Mouse (Mus musculus) forebrain, embryonic 11.5 days (tissue): Measurements from ENCODE around the gene Gdap1l1. TPM values are rescaled to one million over a fixed set of nuclear protein-coding genes. Genes with fewer than 3 reads are reported as not detected.
A peak's percentile ranks its signal among the peaks of the same experiment; 100 is the strongest.

Experiments used
- ATAC-seq: fragments of 200-750 bp; cut with Nextera tagmentation; replicated peaks from 2 replicates; pipeline ENCODE4 v1.8.0; 2017; ENCODE audit warnings: moderate TSS enrichment; ENCODE audit not compliant: low FRiP score
- DNase-seq: peaks from one replicate; pipeline ENCODE4 v3.0.0-alpha.2; 2017; ENCODE audit warnings: low spot score
- H3K27ac ChIP-seq: fragments of 300-500 bp; sonication (generic); 2 replicates; pipeline ENCODE4 v1.5.1; 2014; ENCODE audit warnings: low read depth, low read length
- H3K27me3 ChIP-seq: fragments of 300-500 bp; sonication (generic); 2 replicates; pipeline ENCODE4 v1.6.1; 2014; ENCODE audit warnings: mild to moderate bottlenecking, low read length, mixed read lengths; ENCODE audit not compliant: control insufficient read depth, insufficient read depth
- H3K36me3 ChIP-seq: fragments of 300-500 bp; sonication (generic); 2 replicates; pipeline ENCODE4 v1.6.1; 2014; ENCODE audit warnings: mild to moderate bottlenecking, low read length, moderate library complexity, mixed read lengths; ENCODE audit not compliant: control insufficient read depth, insufficient read depth
- H3K4me1 ChIP-seq: fragments of 300-500 bp; sonication (generic); replicated peaks from 2 replicates; pipeline ENCODE4 v1.6.1; 2014; ENCODE audit warnings: low read length, mixed read lengths; ENCODE audit not compliant: control insufficient read depth, insufficient read depth
- H3K4me2 ChIP-seq: fragments of 300-500 bp; sonication (generic); 2 replicates; pipeline ENCODE4 v1.6.1; 2014; ENCODE audit warnings: low read depth, mild to moderate bottlenecking, low read length, moderate library complexity, mixed read lengths; ENCODE audit not compliant: severe bottlenecking
- H3K4me3 ChIP-seq: fragments of 300-500 bp; sonication (generic); 2 replicates; pipeline ENCODE4 v1.5.1; 2014; ENCODE audit warnings: low read depth, low read length
- H3K9ac ChIP-seq: fragments of 300-500 bp; sonication (generic); 2 replicates; pipeline ENCODE4 v1.6.1; 2014; ENCODE audit warnings: low read length
- H3K9me3 ChIP-seq: fragments of 300-500 bp; sonication (generic); 2 replicates; pipeline ENCODE4 v1.6.1; 2016; ENCODE audit warnings: low read length, mixed read lengths; ENCODE audit not compliant: control insufficient read depth
- WGBS: fragments of 180-500 bp; shearing (Covaris S2); extraction: QIAGEN DNeasy Blood & Tissue Kit; methylation state at CpG from one replicate; pipeline ENCODE4 v1.1.7; 2014; 5-methylcytosine and 5-hydroxymethylcytosine counted together
- polyA plus RNA-seq: library from polyadenylated mRNA; unstranded; fragments of >200 nt; fragmentation: Nextera tagmentation; extraction: Ambion mirVana; gene quantifications from 2 replicates; pipeline ENCODE4 v1.2.1, GENCODE M21; 2014

The Gdap1l1 gene
- polyA plus RNA-seq, 1 experiment from 2014 or later = 28.8 TPM

- Histone ChIP-seq H3K4me3 (peak overlapping the region; percentile 80), H3K9me3 (no peaks in the 10 kb centered on the region), H3K4me1 (peaks cover 6% of the 10 kb centered on the region; the same call in 1 of the 2 replicates), H3K36me3 (peaks cover 2% of the 10 kb centered on the region; the same call in 1 of the 2 replicates), H3K27ac (no peak overlapping the region), H3K27me3 (no peaks in the 10 kb centered on the region), H3K4me2 (peak overlapping the region; percentile 83), H3K9ac (peak overlapping the region; percentile 84)
- WGBS = 6% methylated on average over 35 of the region's 36 CpGs
- ATAC-seq (peak; percentile 71; the same call in 1 of the 2 replicates), DNase-seq (no peak)
These were observed 33.6 kb downstream of the Gdap1l1 start for GRCm38 (mm10) chr2:163471710-163472465.

- Histone ChIP-seq H3K9me3 (no peaks in the 10 kb centered on the region), H3K27ac (no peak within 1 kb of the TSS), H3K27me3 (no peaks in the 10 kb centered on the region), H3K4me1 (peaks cover 6% of the 10 kb centered on the region; the same call in 1 of the 2 replicates), H3K4me2 (peak within 1 kb of the TSS; percentile 83), H3K4me3 (peak within 1 kb of the TSS; percentile 80), H3K9ac (peak within 1 kb of the TSS; percentile 84), H3K36me3 (peaks cover 2% of the 10 kb centered on the region; the same call in 1 of the 2 replicates)
- under 1% methylated on average over 27 of the region's 30 CpGs for WGBS
- DNase-seq (peak; percentile 99), ATAC-seq (peak; percentile 94)
These were observed 34.2 kb downstream of the Gdap1l1 start, which contains the start of gene Fitm2 for GRCm38 (mm10) chr2:163472466-163472851. Gene Fitm2, minus strand, starts transcription at chr2:163472629.

DNA sequence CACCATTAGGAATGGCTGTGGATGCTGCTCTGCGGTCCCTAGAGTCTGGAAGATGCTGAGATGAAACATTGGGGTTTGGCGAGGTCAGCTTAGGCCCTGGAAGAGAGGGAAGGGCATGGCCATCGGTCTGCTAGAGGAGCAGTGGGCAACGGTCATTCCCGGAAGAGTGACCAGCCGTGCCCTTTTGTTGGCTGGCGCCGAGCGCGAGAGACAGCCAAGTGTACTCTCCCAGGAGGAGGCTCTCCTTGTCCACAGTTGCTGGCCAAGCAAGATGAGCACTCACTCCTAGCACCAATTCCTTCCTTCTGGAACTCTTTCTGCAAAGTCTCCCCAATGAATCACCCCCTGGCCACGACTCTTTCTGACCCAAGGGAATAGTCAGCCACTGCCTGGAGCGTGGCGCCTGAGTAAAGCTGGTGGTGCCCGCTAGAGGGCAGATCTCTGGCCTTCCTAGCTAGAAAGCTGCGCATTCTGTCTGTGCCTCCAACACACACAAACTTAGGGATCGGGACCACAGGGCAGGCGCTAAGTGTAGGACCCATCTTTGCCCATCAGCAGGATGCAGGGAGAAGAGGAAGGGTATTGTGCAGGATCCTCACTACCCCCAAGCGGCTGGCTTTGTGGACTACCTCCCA, 42.0 kb downstream of the Gdap1l1 start:
- Histone ChIP-seq H3K4me2 (0 out of 2 replicates have a peak overlapping the region, but pooled peaks have one; percentile 2), H3K36me3 (no peaks in the 10 kb centered on the region), H3K27me3 (peaks cover 7% of the 10 kb centered on the region), H3K4me1 (peaks cover 5% of the 10 kb centered on the region), H3K27ac (no peak overlapping the region), H3K9me3 (no peaks in the 10 kb centered on the region), H3K4me3 (no peak overlapping the region), H3K9ac (no peak overlapping the region)
- ATAC-seq (no peak), DNase-seq (no peak)
- 47% methylated on average over 18 of the region's 18 CpGs for WGBS

DNA sequence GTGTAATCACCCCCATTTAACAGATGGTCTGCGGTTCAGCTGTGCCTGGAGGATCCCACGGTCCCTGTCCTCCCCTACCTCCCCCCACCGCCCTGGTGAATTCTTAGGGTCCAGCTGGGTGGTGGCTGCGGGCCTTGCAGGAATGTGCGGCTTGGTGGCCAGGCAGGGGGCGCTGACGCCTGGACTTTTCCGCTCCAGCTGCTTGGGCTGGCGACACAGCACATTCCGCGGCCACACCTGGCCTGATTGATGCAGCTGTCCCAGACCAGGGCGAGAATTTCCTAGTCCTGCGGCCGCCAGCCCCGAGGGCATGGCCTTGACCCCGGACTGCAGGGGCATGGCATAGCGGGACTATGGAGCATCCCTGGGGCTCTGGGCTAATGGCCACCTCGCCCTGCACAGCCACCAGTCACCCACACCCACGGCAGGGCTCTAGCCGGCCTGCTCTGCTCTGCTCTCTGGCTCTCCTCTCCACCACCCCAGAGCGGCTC, 43.3 kb downstream of the Gdap1l1 start:
- Histone ChIP-seq H3K4me2 (peak overlapping the region; percentile 55), H3K9ac (peak overlapping the region; percentile 35), H3K4me3 (peak overlapping the region; percentile 14), H3K27ac (no peak overlapping the region), H3K36me3 (no peaks in the 10 kb centered on the region), H3K9me3 (no peaks in the 10 kb centered on the region), H3K4me1 (peaks cover 5% of the 10 kb centered on the region), H3K27me3 (peaks cover 7% of the 10 kb centered on the region)
- DNase-seq = peak; percentile 68
- WGBS = under 1% methylated on average over 21 of the region's 21 CpGs
- ATAC-seq = no peak

GRCm38 (mm10) chr2:163487360-163487759, 49.1 kb downstream of the Gdap1l1 start:
- no peak overlapping the region for H3K4me3 ChIP-seq
- DNase-seq (no peak), ATAC-seq (no peak)
- H3K4me2 ChIP-seq = no peak overlapping the region
- H3K9ac ChIP-seq = no peak overlapping the region
- H3K27me3 ChIP-seq = peaks cover 2% of the 10 kb centered on the region
- H3K9me3 ChIP-seq = no peaks in the 10 kb centered on the region
- 91% methylated on average over 3 of the region's 3 CpGs for whole genome bisulfite sequencing
- H3K27ac ChIP-seq = no peak overlapping the region
- no peaks in the 10 kb centered on the region for H3K36me3 ChIP-seq
- H3K4me1 ChIP-seq = no peaks in the 10 kb centered on the region

- H3K4me2 ChIP-seq = no peak overlapping the region
- H3K4me3 ChIP-seq = no peak overlapping the region
- H3K9ac ChIP-seq = no peak overlapping the region
- no peaks in the 10 kb centered on the region for H3K36me3 ChIP-seq
- peaks cover 2% of the 10 kb centered on the region; the same call in 1 of the 2 replicates for H3K4me1 ChIP-seq
- DNase-seq (no peak), ATAC-seq (no peak)
- WGBS = 60% methylated on average over 5 of the region's 5 CpGs
- H3K27ac ChIP-seq = no peak overlapping the region
- H3K27me3 ChIP-seq = no peaks in the 10 kb centered on the region
- H3K9me3 ChIP-seq = no peaks in the 10 kb centered on the region
These were observed 51.5 kb downstream of the Gdap1l1 start for GRCm38 (mm10) chr2:163489725-163490291.

DNA sequence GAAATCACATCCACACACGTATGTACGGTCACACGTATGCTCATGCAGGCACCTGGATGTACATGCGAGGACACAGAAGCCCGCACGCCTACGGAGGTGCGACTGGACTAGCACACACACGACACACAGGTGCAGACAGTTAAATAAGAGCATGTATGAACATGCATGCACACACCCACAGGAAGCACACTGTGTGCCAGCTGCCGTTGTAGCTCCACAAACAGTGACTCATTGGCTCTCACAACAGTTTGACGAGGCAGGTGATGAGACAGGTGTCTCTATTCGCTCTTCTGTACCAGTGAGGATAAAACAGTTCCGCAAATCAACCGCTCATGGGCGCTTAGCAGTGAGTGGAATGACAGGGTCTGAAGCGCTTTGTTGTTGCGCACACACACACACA, 52.4 kb downstream of the Gdap1l1 start:
- no peak for ATAC-seq
- 94% methylated on average over 17 of the region's 17 CpGs for WGBS
- H3K27me3 ChIP-seq = no peaks in the 10 kb centered on the region

GRCm38 (mm10) chr2:163491351-163491750, 53.1 kb downstream of the Gdap1l1 start:
- no peak overlapping the region for H3K9ac ChIP-seq
- H3K4me3 ChIP-seq = no peak overlapping the region
- DNase-seq = no peak
- no peaks in the 10 kb centered on the region for H3K9me3 ChIP-seq
- H3K27ac ChIP-seq = no peak overlapping the region
- ATAC-seq = no peak
- H3K4me2 ChIP-seq = no peak overlapping the region
- no peaks in the 10 kb centered on the region for H3K27me3 ChIP-seq
- H3K36me3 ChIP-seq = no peaks in the 10 kb centered on the region
- WGBS = 70% methylated on average over 7 of the region's 7 CpGs
- peaks cover 2% of the 10 kb centered on the region; the same call in 1 of the 2 replicates for H3K4me1 ChIP-seq

More for the DNA sequence above, 52.4 kb downstream of the Gdap1l1 start:
- Histone ChIP-seq H3K4me2 (no peak overlapping the region), H3K9me3 (no peaks in the 10 kb centered on the region), H3K9ac (no peak overlapping the region), H3K4me3 (no peak overlapping the region), H3K36me3 (no peaks in the 10 kb centered on the region), H3K4me1 (peaks cover 2% of the 10 kb centered on the region; the same call in 1 of the 2 replicates), H3K27ac (no peak overlapping the region)
- no peak for DNase-seq
